Mouse (Mus musculus) heart, embryonic 12.5 days (tissue): ENCODE measurements around the gene Gm8104. TPM values are rescaled to one million over a fixed set of nuclear protein-coding genes. Genes with fewer than 3 reads are reported as not detected.
"Not testable (repeated sequence)": the region's sequence is repeated elsewhere in the genome, so short reads cannot be mapped to it uniquely, and the experiment has no call there.

Experiments
- ATAC-seq: fragments of 200-750 bp; cut with Nextera tagmentation; 2 replicates; pipeline ENCODE4 v1.8.0; 2017; ENCODE audit warnings: moderate TSS enrichment, moderate library complexity; ENCODE audit not compliant: insufficient number of reproducible peaks, low FRiP score
- H3K27ac ChIP-seq: fragments of 300-500 bp; sonication (generic); 2 replicates; pipeline ENCODE4 v1.5.1; 2016; ENCODE audit warnings: mild to moderate bottlenecking, moderate library complexity; ENCODE audit not compliant: poor library complexity, severe bottlenecking
- H3K27me3 ChIP-seq: fragments of 300-500 bp; sonication (generic); replicated peaks from 2 replicates; pipeline ENCODE4 v1.6.1; 2016; ENCODE audit warnings: mild to moderate bottlenecking, moderate library complexity
- H3K36me3 ChIP-seq: fragments of 300-500 bp; sonication (generic); 2 replicates; pipeline ENCODE4 v1.6.1; 2016; ENCODE audit warnings: mild to moderate bottlenecking, moderate library complexity
- H3K4me1 ChIP-seq: fragments of 300-500 bp; sonication (generic); replicated peaks from 2 replicates; pipeline ENCODE4 v1.6.1; 2016; ENCODE audit warnings: mild to moderate bottlenecking
- H3K4me2 ChIP-seq: fragments of 300-500 bp; sonication (generic); 2 replicates; pipeline ENCODE4 v1.6.1; 2016; ENCODE audit warnings: mild to moderate bottlenecking, moderate library complexity
- H3K4me3 ChIP-seq: fragments of 300-500 bp; sonication (generic); 2 replicates; pipeline ENCODE4 v1.5.1; 2016; ENCODE audit warnings: mild to moderate bottlenecking
- H3K9ac ChIP-seq: fragments of 300-500 bp; sonication (generic); 2 replicates; pipeline ENCODE4 v1.6.1; 2016; ENCODE audit warnings: mild to moderate bottlenecking, moderate library complexity
- H3K9me3 ChIP-seq: fragments of 300-500 bp; sonication (generic); replicated peaks from 2 replicates; pipeline ENCODE4 v1.6.1; 2016; ENCODE audit warnings: mild to moderate bottlenecking, moderate library complexity
- WGBS: fragments of 180-500 bp; shearing (Covaris S2); methylation state at CpG from one replicate; pipeline ENCODE4 v1.1.7; 2016; 5-methylcytosine and 5-hydroxymethylcytosine counted together
- polyA plus RNA-seq: library from polyadenylated mRNA; unstranded; fragments of >200 nt; fragmentation: Nextera tagmentation; extraction: Ambion mirVana; gene quantifications from 2 replicates; pipeline ENCODE4 v1.2.1, GENCODE M21; 2016

The Gm8104 gene
- polyA plus RNA-seq = not detected in 2 replicates

DNA sequence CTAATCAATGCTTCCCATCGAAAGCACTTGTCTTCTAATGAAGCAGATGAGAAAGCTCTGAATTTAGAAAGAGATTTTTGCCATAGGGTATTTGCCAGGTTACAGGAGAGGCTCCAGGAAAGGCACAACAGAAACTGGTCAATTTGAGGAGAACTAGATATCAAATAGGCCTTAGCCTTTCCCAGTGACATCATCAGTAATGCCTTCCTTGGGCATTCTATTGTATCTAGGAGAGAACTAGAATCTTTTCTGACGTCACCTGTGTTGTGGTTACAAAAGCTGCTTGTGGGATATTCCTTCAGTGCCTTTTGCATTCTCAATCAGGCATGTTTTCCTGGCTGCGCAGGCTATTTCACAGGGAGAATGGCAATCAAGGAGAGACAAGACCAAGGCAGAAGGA is at the start of gene Gm8104:
TSS of gene Gm8104 (plus strand) at position 301 of the 400 bp plus-strand sequence.
- not testable (repeated sequence) for H3K4me3 ChIP-seq, H3K4me1 ChIP-seq, H3K4me2 ChIP-seq, H3K36me3 ChIP-seq, H3K9ac ChIP-seq, H3K27me3 ChIP-seq, ATAC-seq, H3K9me3 ChIP-seq, H3K27ac ChIP-seq
- WGBS = 74% methylated on average over 3 of the region's 3 CpGs

GRCm38 (mm10) chr14:43058063-43058462 is 42.3 kb upstream of the Gm8104 start:
- not testable (repeated sequence) for H3K36me3 ChIP-seq, H3K4me2 ChIP-seq, H3K27ac ChIP-seq, H3K4me3 ChIP-seq, H3K9me3 ChIP-seq, H3K9ac ChIP-seq, H3K4me1 ChIP-seq, H3K27me3 ChIP-seq, ATAC-seq
- WGBS = 73% methylated on average over 3 of the region's 3 CpGs

DNA sequence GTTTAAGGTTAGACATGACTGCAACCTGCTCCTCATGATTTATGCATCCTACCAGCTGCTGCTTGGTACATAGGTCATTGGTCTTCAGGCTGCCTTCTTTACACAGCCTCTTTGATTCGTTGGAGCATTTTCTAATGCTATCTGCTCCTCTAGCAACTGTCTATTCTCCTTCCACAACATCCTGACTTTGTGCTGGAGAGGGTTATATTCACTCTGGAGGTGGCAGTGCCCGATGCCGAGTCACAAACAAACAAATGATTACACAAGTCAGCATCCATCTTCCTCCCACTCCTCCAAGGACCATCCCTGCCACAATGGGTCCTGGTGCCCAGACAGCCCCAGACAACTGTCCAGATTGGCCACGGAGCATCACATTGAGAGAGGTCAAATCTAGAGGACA is 40.2 kb upstream of the Gm8104 start:
- not testable (repeated sequence) for H3K9ac ChIP-seq, H3K4me1 ChIP-seq, H3K4me2 ChIP-seq, H3K9me3 ChIP-seq, ATAC-seq, H3K27me3 ChIP-seq, H3K27ac ChIP-seq, H3K36me3 ChIP-seq, H3K4me3 ChIP-seq
- WGBS = 55% methylated on average over 4 of the region's 4 CpGs

GRCm38 (mm10) chr14:43076543-43076942 is 23.9 kb upstream of the Gm8104 start, which contains the start of gene Gm8094:
TSS of gene Gm8094 (minus strand) at chr14:43076643.
- not testable (repeated sequence) for ATAC-seq, H3K9me3 ChIP-seq, H3K4me3 ChIP-seq, H3K27me3 ChIP-seq, H3K4me2 ChIP-seq, H3K27ac ChIP-seq, H3K9ac ChIP-seq, H3K4me1 ChIP-seq, H3K36me3 ChIP-seq
- WGBS = 72% methylated on average over 2 of the region's 2 CpGs

GRCm38 (mm10) chr14:43084936-43085730 is 15.3 kb upstream of the Gm8104 start:
- ATAC-seq, H3K27me3 ChIP-seq, H3K4me2 ChIP-seq, H3K27ac ChIP-seq, H3K4me3 ChIP-seq, H3K4me1 ChIP-seq, H3K9me3 ChIP-seq, H3K36me3 ChIP-seq, H3K9ac ChIP-seq: not testable (repeated sequence)
- 52% methylated on average over 1 of the region's 1 CpGs for WGBS

GRCm38 (mm10) chr14:43089103-43089919 is 11.1 kb upstream of the Gm8104 start:
- H3K9ac ChIP-seq, H3K9me3 ChIP-seq, H3K27me3 ChIP-seq, H3K4me1 ChIP-seq, H3K27ac ChIP-seq, H3K4me2 ChIP-seq, H3K36me3 ChIP-seq, H3K4me3 ChIP-seq: not testable (repeated sequence)
- ATAC-seq = 0 out of 2 replicates have a peak, but pooled peaks have one; percentile 55
- 29% methylated on average over 1 of the region's 14 CpGs for WGBS

- H3K27ac ChIP-seq, H3K4me2 ChIP-seq, H3K4me1 ChIP-seq, H3K27me3 ChIP-seq, ATAC-seq, H3K9ac ChIP-seq, H3K9me3 ChIP-seq, H3K36me3 ChIP-seq, H3K4me3 ChIP-seq: not testable (repeated sequence)
- WGBS = 85% methylated on average over 3 of the region's 3 CpGs
Observed at GRCm38 (mm10) chr14:43119673-43120072, 19.3 kb downstream of the Gm8104 start.

DNA sequence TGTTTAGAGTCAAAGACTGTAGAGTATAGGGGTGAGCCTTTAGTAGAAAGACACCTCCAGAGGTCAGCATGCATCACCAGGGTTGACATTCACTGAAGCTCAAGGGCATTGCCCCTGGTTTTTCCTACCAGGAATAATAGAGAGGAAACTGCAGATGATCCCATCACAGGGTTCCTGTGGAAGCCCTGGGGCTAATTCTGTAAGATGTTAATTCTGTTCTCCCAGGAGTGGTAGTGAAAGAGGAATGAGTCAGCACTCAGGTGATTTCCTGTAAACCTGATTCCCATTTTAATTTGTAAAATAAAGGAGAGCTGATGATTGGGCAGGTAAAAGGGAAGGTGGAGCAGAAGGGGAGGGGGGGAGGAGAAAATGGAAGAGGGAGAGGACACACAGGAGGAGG is 25.9 kb downstream of the Gm8104 start:
- not testable (repeated sequence) for H3K9me3 ChIP-seq, H3K4me1 ChIP-seq, H3K4me3 ChIP-seq, H3K36me3 ChIP-seq, H3K9ac ChIP-seq, H3K4me2 ChIP-seq, ATAC-seq, H3K27ac ChIP-seq, H3K27me3 ChIP-seq

Other genes starting within 250 kb of the Gm8104 start
- gene Gm21977, start 247.1 kb upstream of the Gm8104 start, polyA plus RNA-seq = not detected in 2 replicates
- not detected in 2 replicates for gene Gm8082, start 107.0 kb upstream of the Gm8104 start, polyA plus RNA-seq
- gene Gm10376, start 85.0 kb upstream of the Gm8104 start, polyA plus RNA-seq = not detected in 2 replicates
- gene Gm8094, start 24.0 kb upstream of the Gm8104 start, polyA plus RNA-seq = not detected in 2 replicates
- 0.09 TPM in 1 of 2 replicates, not detected in the other for gene Gm7233, start 79.3 kb downstream of the Gm8104 start, polyA plus RNA-seq
- gene Gm8122, start 134.7 kb downstream of the Gm8104 start, polyA plus RNA-seq = not detected in 2 replicates
- gene Gm8126, start 158.0 kb downstream of the Gm8104 start, polyA plus RNA-seq = not detected in 2 replicates
- gene Gm9732, start 174.4 kb downstream of the Gm8104 start, polyA plus RNA-seq = not detected in 2 replicates
- gene Gm8127, start 193.2 kb downstream of the Gm8104 start, polyA plus RNA-seq = not detected in 2 replicates
- gene 1700001F09Rik, start 247.2 kb downstream of the Gm8104 start, polyA plus RNA-seq = not detected in 2 replicates